Mouse (Mus musculus) forebrain, embryonic 11.5 days (tissue): ENCODE data around the gene Smad5. TPM values are rescaled to one million over a fixed set of nuclear protein-coding genes. Genes with fewer than 3 reads are reported as not detected.

Experiments used
- ATAC-seq: fragments of 200-750 bp; cut with Nextera tagmentation; replicated peaks from 2 replicates; pipeline ENCODE4 v1.8.0; 2017; ENCODE audit warnings: moderate TSS enrichment; ENCODE audit not compliant: low FRiP score
- DNase-seq: peaks from one replicate; pipeline ENCODE4 v3.0.0-alpha.2; 2017; ENCODE audit warnings: low spot score
- H3K27ac ChIP-seq: fragments of 300-500 bp; sonication (generic); 2 replicates; pipeline ENCODE4 v1.5.1; 2014; ENCODE audit warnings: low read depth, low read length
- H3K27me3 ChIP-seq: fragments of 300-500 bp; sonication (generic); 2 replicates; pipeline ENCODE4 v1.6.1; 2014; ENCODE audit warnings: mild to moderate bottlenecking, low read length, mixed read lengths; ENCODE audit not compliant: control insufficient read depth, insufficient read depth
- H3K36me3 ChIP-seq: fragments of 300-500 bp; sonication (generic); 2 replicates; pipeline ENCODE4 v1.6.1; 2014; ENCODE audit warnings: mild to moderate bottlenecking, low read length, moderate library complexity, mixed read lengths; ENCODE audit not compliant: control insufficient read depth, insufficient read depth
- H3K4me1 ChIP-seq: fragments of 300-500 bp; sonication (generic); replicated peaks from 2 replicates; pipeline ENCODE4 v1.6.1; 2014; ENCODE audit warnings: low read length, mixed read lengths; ENCODE audit not compliant: control insufficient read depth, insufficient read depth
- H3K4me2 ChIP-seq: fragments of 300-500 bp; sonication (generic); 2 replicates; pipeline ENCODE4 v1.6.1; 2014; ENCODE audit warnings: low read depth, mild to moderate bottlenecking, low read length, moderate library complexity, mixed read lengths; ENCODE audit not compliant: severe bottlenecking
- H3K4me3 ChIP-seq: fragments of 300-500 bp; sonication (generic); 2 replicates; pipeline ENCODE4 v1.5.1; 2014; ENCODE audit warnings: low read depth, low read length
- H3K9ac ChIP-seq: fragments of 300-500 bp; sonication (generic); 2 replicates; pipeline ENCODE4 v1.6.1; 2014; ENCODE audit warnings: low read length
- H3K9me3 ChIP-seq: fragments of 300-500 bp; sonication (generic); 2 replicates; pipeline ENCODE4 v1.6.1; 2016; ENCODE audit warnings: low read length, mixed read lengths; ENCODE audit not compliant: control insufficient read depth
- WGBS: fragments of 180-500 bp; shearing (Covaris S2); extraction: QIAGEN DNeasy Blood & Tissue Kit; methylation state at CpG from one replicate; pipeline ENCODE4 v1.1.7; 2014; 5-methylcytosine and 5-hydroxymethylcytosine counted together
- polyA plus RNA-seq: library from polyadenylated mRNA; unstranded; fragments of >200 nt; fragmentation: Nextera tagmentation; extraction: Ambion mirVana; gene quantifications from 2 replicates; pipeline ENCODE4 v1.2.1, GENCODE M21; 2014

Gene Smad5
- polyA plus RNA-seq, 1 experiment from 2014 or later, result 51.8 TPM

DNA sequence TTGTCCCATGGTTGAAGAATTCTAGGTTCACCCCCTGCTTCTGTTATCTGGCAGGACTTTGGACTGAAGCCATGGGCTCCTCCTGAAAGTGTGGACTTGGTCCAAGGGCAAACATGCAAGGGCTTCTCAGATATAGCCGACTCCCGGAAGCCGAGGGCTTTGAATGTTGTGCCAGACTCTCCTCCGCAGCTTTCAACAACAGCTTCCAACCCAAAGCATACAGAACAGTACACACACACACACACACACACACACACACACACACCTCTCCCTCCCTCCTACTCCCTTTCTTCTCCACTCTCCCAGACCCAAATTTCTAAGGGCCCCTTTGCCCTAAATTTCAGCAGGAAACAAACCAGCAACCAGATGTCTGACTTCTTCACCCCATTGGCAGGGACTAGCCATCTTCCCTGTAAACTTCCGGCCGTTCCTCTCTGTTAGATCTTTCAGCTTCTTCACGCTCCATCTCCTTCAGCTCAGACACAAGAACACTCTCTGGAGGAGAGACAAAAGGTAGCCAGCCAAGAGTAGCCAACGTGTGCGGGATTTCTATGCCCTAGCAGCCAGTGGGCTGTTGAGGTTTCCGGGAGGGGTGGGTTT is 24.5 kb upstream of the Smad5 start:
- Histone ChIP-seq H3K4me3 (no peak overlapping the region), H3K36me3 (no peaks in the 10 kb centered on the region), H3K9ac (no peak overlapping the region), H3K4me2 (no peak overlapping the region), H3K9me3 (no peaks in the 10 kb centered on the region), H3K4me1 (no peaks in the 10 kb centered on the region; the same call in 1 of the 2 replicates), H3K27me3 (no peaks in the 10 kb centered on the region), H3K27ac (no peak overlapping the region)
- DNase-seq (no peak), ATAC-seq (no peak)
- 46% methylated on average over 10 of the region's 10 CpGs for WGBS

DNA sequence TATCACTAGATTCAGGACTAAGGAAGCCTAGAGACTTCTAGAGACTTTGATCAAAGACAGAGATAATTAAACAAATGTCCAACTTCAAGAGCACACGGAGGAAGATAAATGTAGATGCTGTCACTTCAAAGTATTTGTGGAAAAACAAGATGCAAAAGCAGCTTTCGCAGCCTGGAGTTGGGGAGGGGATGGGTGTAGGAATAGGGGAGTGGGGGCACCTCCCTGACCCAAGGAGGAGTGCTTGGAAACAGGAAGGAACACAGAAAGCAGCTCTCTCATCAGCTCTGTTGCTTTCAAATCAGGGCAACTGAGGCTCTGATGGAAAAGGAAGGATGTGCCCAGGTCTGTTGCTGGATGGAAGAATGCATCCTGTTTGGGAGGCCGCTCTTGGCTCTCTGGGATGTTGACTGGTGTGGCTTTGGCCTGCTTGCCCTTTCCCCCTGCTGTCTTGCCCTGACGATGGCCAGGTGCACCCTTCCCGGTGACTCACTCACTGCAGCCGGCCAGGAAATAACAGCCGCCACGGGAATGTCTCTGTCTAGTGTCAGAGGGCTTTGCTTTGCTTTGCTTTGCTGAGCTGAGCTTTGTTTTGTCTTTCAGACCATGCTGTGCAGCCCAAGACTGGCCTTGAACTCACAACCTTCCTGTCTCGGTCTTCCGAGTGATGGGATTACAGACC is 23.8 kb upstream of the Smad5 start:
- Histone ChIP-seq H3K27me3 (no peaks in the 10 kb centered on the region), H3K27ac (no peak overlapping the region), H3K4me2 (no peak overlapping the region), H3K9ac (no peak overlapping the region), H3K9me3 (no peaks in the 10 kb centered on the region), H3K4me3 (no peak overlapping the region), H3K4me1 (no peaks in the 10 kb centered on the region; the same call in 1 of the 2 replicates), H3K36me3 (no peaks in the 10 kb centered on the region)
- DNase-seq (no peak), ATAC-seq (no peak)
- 75% methylated on average over 10 of the region's 10 CpGs for WGBS

DNA sequence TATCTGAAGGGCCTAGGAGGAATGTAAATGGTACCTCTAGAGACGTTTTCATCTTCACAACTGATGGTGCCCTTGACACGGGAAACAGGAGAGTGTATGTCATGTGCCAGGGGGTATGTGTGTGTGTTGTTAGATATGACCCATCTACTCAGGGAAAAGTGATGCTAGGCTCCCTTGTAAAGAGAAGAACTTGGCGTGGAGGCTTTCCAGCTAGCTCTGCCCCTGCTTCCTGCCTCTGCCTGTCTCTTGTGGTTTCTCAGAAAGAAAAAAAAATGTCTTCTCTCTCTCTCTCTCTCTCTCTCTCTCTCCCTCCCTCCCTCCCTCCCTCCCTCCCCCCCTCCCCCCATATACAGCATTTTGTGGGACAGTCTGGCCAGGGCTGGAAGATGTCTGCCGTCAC is 20.9 kb upstream of the Smad5 start:
- H3K27ac ChIP-seq, result no peak overlapping the region
- no peaks in the 10 kb centered on the region for H3K36me3 ChIP-seq
- H3K27me3 ChIP-seq, result no peaks in the 10 kb centered on the region
- no peaks in the 10 kb centered on the region; the same call in 1 of the 2 replicates for H3K4me1 ChIP-seq
- H3K4me3 ChIP-seq, result no peak overlapping the region
- no peaks in the 10 kb centered on the region for H3K9me3 ChIP-seq
- WGBS, result 81% methylated on average over 4 of the region's 4 CpGs
- no peak for ATAC-seq
- no peak overlapping the region for H3K9ac ChIP-seq
- no peak for DNase-seq
- no peak overlapping the region for H3K4me2 ChIP-seq

DNA sequence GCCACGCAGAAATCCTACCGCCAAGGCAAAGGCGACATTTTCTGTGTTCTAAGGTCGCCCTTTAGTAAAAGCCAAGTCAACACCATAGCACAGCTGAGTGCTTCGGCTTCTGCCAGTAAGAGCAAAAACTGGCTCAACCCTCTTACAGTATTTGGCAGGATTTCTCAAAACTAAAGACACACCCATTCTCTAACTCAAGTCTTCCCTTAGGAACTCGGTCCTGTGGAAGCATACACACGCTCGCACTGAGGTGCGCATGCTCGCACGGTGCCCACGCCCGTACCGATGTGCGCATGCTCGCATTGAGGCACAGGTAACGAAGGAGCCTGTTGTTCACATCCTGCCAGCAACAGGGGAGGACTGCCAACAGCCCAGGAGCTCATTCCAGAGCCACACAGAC is 20.5 kb upstream of the Smad5 start:
- Histone ChIP-seq H3K27me3 (no peaks in the 10 kb centered on the region), H3K4me3 (no peak overlapping the region), H3K4me2 (no peak overlapping the region), H3K27ac (no peak overlapping the region), H3K9ac (no peak overlapping the region), H3K4me1 (no peaks in the 10 kb centered on the region; the same call in 1 of the 2 replicates), H3K36me3 (no peaks in the 10 kb centered on the region), H3K9me3 (no peaks in the 10 kb centered on the region)
- WGBS, result 90% methylated on average over 17 of the region's 17 CpGs
- ATAC-seq (no peak), DNase-seq (no peak)

DNA sequence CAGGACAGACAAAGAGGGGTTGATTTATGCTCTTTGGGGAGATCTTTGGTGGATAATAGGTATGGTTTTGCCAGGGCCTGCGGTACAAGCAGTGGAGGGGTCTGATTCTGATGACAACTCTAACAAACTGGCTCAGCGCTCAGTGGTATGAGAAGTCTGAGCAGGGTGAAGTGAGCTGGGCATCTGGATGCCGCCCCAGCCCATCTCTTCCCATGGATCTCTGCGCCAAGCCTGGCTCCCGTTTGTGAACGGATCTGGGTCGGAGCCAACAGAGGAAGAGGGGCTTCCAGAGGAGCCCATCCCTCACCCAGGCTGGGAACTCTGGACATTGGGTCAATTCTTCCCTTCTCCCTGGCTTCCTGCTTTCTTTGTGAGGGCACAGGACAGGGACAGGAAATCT is 19.5 kb upstream of the Smad5 start:
- Histone ChIP-seq H3K9ac (no peak overlapping the region), H3K4me3 (no peak overlapping the region), H3K4me1 (no peaks in the 10 kb centered on the region; the same call in 1 of the 2 replicates), H3K27ac (no peak overlapping the region), H3K36me3 (no peaks in the 10 kb centered on the region), H3K4me2 (no peak overlapping the region), H3K9me3 (no peaks in the 10 kb centered on the region), H3K27me3 (no peaks in the 10 kb centered on the region)
- DNase-seq, result no peak
- ATAC-seq, result no peak
- WGBS, result 96% methylated on average over 7 of the region's 7 CpGs

DNA sequence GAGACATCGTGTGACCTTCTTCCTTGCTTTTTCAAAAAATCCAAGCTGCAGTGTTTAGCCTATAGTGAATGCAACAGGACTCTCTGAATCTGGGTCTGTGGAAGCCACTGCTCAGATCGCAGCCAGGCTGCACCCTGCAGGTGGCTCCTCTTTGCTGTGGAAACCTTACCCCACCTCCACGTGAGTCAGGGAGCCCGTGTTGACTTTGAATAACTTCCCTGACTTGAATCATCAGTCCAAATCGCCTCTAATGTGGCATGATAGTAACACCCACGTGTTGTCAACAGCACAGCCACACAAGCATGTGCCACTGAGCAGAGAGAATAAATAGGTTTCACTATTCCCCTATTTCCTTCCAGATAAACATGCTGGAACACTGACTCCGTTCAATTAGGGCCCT is 10.8 kb upstream of the Smad5 start:
- H3K36me3 ChIP-seq, result no peaks in the 10 kb centered on the region
- H3K9me3 ChIP-seq, result no peaks in the 10 kb centered on the region
- H3K9ac ChIP-seq, result no peak overlapping the region
- ATAC-seq (no peak), DNase-seq (no peak)
- H3K4me1 ChIP-seq, result no peaks in the 10 kb centered on the region
- no peak overlapping the region for H3K4me3 ChIP-seq
- 75% methylated on average over 7 of the region's 7 CpGs for WGBS
- H3K4me2 ChIP-seq, result no peak overlapping the region
- H3K27ac ChIP-seq, result no peak overlapping the region
- H3K27me3 ChIP-seq, result no peaks in the 10 kb centered on the region

GRCm38 (mm10) chr13:56692644-56693043 is 10.2 kb upstream of the Smad5 start:
- 89% methylated on average over 6 of the region's 6 CpGs for WGBS

DNA sequence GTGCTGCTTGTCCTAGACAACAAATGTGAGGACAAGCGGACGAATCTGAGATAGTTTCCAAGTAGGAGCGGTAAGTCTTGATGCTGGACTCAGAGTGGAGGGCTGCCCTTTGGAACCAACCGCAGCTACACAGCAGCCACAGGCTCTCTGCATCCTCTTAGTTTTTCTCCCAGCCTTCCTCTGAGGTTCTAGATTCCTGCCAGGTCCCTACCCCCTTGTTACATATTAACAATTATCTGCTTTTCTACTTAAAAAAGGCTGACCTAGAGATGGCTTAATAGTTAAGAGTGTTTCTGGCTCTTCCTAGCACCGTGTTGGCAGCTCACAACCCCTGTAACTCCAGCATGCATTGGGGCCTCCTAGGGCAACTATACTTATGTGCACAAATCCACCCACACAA is 7.1 kb upstream of the Smad5 start:
- no peak for DNase-seq
- no peaks in the 10 kb centered on the region for H3K9me3 ChIP-seq
- H3K4me3 ChIP-seq, result no peak overlapping the region
- H3K27ac ChIP-seq, result no peak overlapping the region
- no peaks in the 10 kb centered on the region for H3K27me3 ChIP-seq
- H3K4me1 ChIP-seq, result peaks cover 4% of the 10 kb centered on the region; the same call in 1 of the 2 replicates
- no peak overlapping the region for H3K9ac ChIP-seq
- no peaks in the 10 kb centered on the region for H3K36me3 ChIP-seq
- ATAC-seq, result no peak
- WGBS, result 91% methylated on average over 5 of the region's 5 CpGs
- H3K4me2 ChIP-seq, result no peak overlapping the region

More at GRCm38 (mm10) chr13:56692644-56693043, 10.2 kb upstream of the Smad5 start:
- no peak overlapping the region for H3K4me2 ChIP-seq
- H3K9me3 ChIP-seq, result no peaks in the 10 kb centered on the region
- H3K27ac ChIP-seq, result no peak overlapping the region
- H3K36me3 ChIP-seq, result no peaks in the 10 kb centered on the region
- no peaks in the 10 kb centered on the region for H3K27me3 ChIP-seq
- H3K4me1 ChIP-seq, result peaks cover 3% of the 10 kb centered on the region; the same call in 1 of the 2 replicates
- ATAC-seq (no peak), DNase-seq (no peak)
- no peak overlapping the region for H3K9ac ChIP-seq
- no peak overlapping the region for H3K4me3 ChIP-seq

DNA sequence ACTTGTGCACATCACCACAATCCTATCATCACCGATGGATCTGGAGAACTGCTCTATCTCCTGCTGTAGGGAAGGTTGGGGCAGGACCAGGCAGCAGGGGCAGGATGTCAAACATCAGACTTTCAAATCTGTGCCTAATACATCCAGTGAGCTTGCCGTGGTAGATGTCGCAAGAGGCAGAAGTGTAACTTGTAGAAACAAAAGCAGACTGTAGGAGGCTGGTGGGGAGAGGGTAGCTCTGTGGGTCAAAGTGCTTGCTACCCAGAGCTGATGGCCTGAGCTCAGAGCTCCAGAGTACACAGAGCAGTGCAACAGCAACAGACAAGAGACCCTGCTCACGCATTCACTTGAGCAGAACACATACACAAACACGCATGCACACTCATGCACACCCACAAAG is 6.1 kb upstream of the Smad5 start:
- H3K27me3 ChIP-seq, result no peaks in the 10 kb centered on the region
- H3K36me3 ChIP-seq, result no peaks in the 10 kb centered on the region
- 86% methylated on average over 5 of the region's 5 CpGs for WGBS
- DNase-seq, result no peak
- ATAC-seq, result no peak
- no peak overlapping the region for H3K4me3 ChIP-seq
- H3K27ac ChIP-seq, result no peak overlapping the region
- no peak overlapping the region for H3K9ac ChIP-seq
- no peak overlapping the region for H3K4me2 ChIP-seq
- peaks cover 4% of the 10 kb centered on the region; the same call in 1 of the 2 replicates for H3K4me1 ChIP-seq
- no peaks in the 10 kb centered on the region for H3K9me3 ChIP-seq
